Mouse (Mus musculus) spleen, postnatal 14 days (tissue): ENCODE measurements around the gene Lin7c.
A peak's percentile ranks its signal among the peaks of the same experiment; 100 is the strongest.

Source experiments
- DNase-seq, 2 experiments: peaks; one replicate each; pipeline ENCODE4 v3.0.0; 2021 to 2022; ENCODE audit warnings: low spot score in 2 of 2

Lin7c gene

DNA sequence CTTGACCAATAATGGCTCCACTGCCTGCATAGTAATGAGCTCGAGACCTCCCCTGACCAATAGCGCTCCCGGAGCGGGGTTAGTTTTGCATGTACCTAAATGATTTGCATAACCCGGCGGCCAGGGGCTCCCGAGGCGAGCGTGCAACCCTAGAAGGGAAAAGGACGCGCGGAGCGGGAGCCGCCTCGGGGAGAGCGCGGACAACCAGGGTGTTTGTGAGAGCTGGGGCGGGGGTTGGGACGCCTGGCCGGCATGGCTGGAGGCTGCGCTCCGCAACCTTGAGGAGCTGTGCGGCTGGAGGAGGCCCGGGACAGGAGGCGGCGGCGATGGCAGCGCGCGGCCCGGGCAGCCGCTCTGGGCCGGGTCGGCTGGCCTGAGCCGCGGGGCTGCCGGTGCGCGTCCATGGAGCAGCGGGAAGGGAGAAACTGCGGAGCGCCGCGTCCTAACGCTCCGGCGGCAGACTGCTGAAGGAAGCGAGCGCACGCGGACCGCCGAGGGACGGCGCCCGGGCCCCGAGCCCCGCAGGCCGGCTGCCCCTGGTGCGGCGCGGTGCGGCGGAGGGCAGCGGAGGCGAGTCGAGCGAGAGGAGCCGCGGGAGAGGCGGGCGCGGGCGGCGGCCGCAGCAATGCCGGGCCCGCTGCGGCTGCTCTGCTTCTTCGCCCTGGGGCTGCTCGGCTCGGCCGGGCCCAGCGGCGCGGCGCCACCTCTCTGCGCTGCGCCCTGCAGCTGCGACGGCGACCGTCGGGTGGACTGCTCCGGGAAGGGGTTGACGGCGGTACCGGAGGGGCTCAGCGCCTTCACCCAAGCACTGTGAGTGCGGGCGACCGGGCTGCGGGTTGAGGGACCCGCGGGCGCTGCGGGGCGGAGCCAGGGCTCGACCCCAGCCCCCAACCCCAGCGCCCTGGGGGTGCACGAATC, 27.1 kb downstream of the Lin7c start, which contains the start of gene Lgr4:
TSS of gene Lgr4 (plus strand) at position 152 of the 918 bp plus-strand sequence.
- peak; percentile 60 to 68 for DNase-seq

GRCm38 (mm10) chr2:109918592-109919262, 28.1 kb downstream of the Lin7c start:
- no peak for DNase-seq

- DNase-seq: no peak
Measured at GRCm38 (mm10) chr2:109920471-109920870, 29.8 kb downstream of the Lin7c start.

DNA sequence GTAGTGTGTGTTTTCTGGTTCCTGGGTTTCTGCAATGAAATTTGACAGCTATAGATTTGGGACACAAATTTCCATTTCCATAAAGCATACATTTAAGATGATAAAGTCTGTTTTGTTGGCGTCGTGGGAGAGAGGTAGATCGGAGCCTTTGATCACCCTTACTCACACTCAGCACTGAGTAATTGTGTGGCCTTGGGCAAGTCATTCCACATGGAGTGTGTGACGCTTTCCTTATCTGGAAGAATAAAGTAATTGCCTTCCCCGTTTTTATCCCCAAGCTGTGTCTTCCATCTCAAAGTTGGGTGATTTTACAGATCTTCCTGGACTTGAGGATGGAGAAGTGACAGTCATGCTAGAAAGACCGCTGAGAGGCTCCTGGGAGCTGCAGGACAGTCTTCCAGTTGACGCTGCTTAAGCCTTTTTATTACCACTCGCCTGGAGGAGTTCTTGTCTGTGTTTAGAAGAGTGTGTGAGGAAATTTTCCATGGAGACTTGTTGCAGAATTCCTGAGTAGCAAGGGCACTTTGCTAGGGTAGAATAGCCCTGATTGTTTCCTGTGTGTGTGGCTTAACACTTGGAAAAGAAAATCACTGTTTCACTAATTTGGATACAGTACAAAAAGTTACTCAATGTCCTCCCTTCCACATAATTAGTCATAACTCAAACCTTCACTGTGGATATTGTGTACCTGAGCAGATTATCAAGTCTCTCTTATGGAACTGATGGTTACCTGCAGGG, 30.8 kb downstream of the Lin7c start:
- no peak for DNase-seq

DNA sequence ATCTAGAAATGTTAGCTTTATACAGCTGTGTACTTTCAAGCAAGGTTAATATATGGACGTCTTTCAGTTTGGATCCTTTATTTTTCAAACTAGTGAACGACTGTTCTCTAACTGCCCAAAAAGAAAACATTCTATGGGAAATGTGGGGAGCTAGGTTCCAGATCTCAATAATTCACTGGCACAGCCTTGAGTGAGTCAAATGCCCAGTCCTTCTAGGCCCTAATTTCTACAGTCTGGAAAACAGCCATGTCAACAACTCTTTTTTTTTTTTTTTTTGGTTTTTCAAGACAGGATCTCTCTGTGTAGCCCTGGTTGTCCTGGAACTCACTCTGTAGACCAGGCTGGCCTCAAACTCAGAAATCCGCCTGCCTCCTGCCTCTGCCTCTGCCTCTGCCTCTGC, 31.7 kb downstream of the Lin7c start:
- no peak for DNase-seq

GRCm38 (mm10) chr2:109923031-109923430, 32.4 kb downstream of the Lin7c start:
- no peak for DNase-seq

DNA sequence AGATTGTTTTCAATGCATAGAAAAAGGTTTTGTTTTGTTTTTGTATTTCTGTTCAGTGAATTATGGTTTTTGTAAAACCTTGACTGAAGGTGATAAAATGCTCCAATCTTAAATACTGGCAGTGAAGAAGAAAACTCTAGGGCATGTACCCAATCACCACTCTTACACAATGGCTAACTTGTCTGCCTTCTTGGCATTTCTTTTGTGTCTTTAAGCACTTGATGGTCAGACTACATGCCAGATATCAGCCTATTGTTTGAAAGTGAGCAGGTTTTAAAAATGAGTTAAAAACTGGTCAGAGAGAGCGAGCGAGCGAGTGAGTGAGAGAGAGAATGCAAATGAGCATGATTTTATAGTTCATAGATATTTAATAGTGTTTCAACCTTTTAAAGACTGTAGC, 33.3 kb downstream of the Lin7c start:
- no peak for DNase-seq

DNA sequence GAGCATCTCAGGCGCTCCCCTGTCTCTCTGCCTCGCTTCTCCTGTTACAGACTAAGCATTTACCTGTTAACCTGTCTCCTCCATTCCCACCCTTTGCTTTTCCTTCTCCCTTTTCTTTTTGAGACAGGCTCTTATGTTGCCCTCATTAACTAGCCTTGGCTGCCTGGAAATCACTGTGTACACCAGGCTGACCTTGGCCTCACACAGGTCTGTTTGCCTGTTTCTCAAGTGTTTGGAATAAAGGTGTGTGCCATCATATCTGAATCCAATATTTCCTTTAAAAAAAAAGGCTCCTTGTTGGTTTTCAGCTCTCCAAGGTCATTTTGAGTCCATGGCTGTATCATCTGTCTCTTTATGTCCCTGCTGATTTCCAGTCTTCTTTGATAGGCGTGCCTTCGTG, 36.3 kb downstream of the Lin7c start:
- no peak for DNase-seq

GRCm38 (mm10) chr2:109927446-109927845, 36.8 kb downstream of the Lin7c start:
- no peak for DNase-seq

- DNase-seq: no peak
Measured at GRCm38 (mm10) chr2:109927876-109928275, 37.2 kb downstream of the Lin7c start.

DNA sequence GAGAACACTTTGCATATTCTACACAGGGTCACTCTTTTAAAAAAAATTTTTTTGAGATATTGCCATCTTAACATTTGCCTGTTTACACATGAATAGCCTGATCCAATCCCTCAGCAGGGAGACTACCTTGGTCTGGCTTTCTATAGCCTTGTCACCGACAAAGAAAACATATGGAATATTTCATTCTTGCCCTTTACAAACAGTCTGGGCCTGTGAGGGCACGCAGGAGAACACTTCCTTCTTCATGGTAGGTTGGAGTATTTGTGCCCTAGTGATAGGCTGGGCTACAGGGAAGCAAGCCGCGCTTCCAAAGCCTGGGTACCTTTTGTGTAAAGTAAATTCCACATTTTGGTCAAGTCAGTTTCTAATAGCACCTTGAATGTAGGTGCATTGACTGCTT, 38.1 kb downstream of the Lin7c start:
- no peak for DNase-seq

GRCm38 (mm10) chr2:109929256-109929655, 38.6 kb downstream of the Lin7c start:
- no peak for DNase-seq

- no peak for DNase-seq
Measured at GRCm38 (mm10) chr2:109930366-109930765, 39.7 kb downstream of the Lin7c start.

GRCm38 (mm10) chr2:109930771-109931170, 40.1 kb downstream of the Lin7c start:
- no peak for DNase-seq

DNA sequence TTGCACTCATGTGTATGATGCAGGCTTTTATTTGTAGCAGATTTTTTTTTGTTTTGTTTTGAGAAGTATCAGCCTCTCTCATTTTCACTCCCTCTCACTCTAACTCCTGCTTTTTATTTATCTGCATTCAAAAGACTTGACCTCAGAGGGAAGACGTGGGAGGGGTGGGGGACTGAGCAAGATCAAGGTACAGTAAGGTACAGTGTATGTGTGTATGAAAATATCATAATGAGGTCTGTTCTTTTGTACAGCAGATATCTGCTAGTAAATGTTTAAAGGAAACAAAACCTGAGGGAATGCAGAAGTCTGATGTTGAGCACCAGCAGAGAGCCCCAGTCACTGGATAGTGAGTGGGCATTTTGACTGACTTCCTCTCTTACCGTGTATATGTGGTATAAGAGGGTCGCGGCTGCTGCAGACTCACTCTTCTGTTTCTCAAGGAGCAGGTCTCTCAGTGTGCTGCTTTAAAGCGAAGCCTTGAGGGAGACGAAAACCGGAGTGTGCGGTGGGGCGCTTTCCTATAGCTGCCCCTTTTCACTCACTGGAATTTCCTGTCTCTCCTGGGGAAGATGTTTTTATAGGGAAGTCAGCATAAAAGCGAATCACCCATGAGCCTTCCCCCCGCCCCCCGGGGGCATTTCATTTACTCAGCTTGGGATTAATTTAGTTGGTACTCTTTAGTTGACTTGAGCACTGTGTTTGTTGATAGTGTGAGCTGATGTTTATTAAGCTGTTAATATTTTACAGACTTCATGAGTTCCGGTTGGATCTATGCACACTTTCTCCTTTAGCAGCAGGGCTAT, 41.5 kb downstream of the Lin7c start:
- DNase-seq: no peak

GRCm38 (mm10) chr2:109933151-109933550, 42.5 kb downstream of the Lin7c start:
- DNase-seq: no peak

DNA sequence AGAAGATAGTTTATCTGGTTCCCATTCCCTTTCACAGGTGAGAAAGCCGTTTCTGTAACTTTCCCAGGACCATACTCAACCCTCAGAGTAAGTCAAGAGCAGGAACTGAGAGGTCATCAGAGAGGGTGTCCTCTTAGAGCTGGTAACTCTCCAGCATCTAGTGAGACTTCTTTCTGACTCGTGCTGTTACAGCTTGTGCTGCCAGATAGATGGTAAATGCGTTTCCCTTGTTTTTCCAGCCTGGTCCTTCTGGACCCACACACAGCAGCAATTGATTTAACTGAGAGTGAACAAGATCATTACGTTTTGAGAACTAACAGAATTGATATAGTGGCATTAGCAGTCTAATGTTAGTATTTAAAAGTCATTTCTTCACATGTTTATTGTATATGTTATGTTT, 43.4 kb downstream of the Lin7c start:
- no peak for DNase-seq

DNA sequence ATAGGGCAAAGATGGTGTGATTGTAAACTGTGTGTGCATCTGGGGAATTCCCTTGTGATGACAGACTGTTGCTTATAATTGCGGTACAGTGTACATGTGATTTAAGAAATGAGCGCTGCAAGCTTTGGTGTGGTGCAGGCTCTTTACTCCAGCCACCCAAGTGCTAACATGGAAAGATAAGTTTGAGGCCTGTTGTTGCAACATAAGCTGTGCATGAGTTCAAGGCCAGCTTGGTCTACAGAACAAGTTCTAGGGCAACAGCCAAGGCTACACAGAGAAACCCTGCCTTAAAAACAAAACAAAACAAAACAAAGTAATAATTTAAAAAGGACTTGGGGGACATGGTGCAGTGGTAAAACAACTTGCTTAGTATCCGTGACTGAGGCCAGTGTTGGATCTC, 44.5 kb downstream of the Lin7c start:
- DNase-seq: no peak

GRCm38 (mm10) chr2:109935754-109936409, 45.2 kb downstream of the Lin7c start:
- no peak for DNase-seq

- DNase-seq: no peak
Measured at GRCm38 (mm10) chr2:109936410-109936755, 45.7 kb downstream of the Lin7c start.

GRCm38 (mm10) chr2:109941973-109942444, 51.4 kb downstream of the Lin7c start:
- DNase-seq: no peak
